8 mouse cellular contexts compared by ENCODE assay signal in the genomic region with DNA sequence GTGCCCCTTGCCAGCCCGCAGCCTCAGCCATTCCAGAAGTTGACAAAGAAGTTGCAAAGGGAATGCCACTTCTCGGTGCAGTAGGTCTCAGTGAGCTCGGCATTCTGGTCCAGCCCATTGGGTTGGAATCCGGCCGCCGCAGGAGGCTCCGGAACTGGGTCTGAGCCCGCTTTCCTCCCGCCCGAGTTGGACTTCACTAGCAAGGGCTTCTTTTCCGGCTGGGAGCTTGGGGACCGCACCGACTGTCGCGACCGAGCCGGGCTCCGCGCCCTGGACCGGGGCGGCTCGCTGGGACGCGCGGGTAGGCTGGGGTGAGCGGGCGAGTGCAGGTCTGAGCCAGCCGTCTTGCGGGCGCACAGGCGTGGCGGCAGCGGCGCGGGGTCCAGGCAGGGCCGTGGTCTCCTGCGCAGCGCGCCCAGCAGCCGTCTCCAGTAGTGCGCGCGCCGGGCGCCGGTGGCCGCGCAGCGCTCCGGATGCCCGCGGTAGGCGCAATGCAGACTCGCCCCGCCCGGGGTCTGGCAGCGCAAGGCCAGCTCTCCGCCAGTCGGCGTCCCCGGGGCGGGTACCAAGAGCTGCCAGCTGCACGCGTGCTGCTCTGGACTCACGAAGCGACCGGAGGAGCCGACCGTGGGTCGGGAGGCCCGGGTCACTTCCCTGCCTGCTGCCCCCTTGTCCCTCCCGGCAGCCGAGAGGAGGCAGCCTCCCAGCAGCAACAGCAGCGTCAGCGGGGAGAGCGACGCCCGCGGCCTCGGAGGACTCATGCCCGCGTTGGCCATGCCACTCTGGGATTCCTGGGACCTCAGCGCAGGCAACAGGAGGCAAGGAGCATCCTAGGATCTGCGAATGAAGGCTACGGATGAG. TPM values are rescaled to one million over a fixed set of nuclear protein-coding genes. Genes with fewer than 3 reads are reported as not detected.
DNase-seq lines count a peak whose midpoint lies in the region; ATAC-seq lines count a peak whose summit lies in the region.

No protein-coding gene starts in this region.

- intact Hi-C loops in left cerebral cortex, postnatal 25 days (cut with DNase I), result loop anchor here (2.0 to 5.0 kb wide), 2 partner anchors 439 to 458 kb away; a partner anchor contains a TSS

- ATAC-seq in common myeloid progenitor, adult 5-6 weeks (replicated peaks; ENCODE audit: low read depth, poor library complexity, severe bottlenecking), result peak; percentile 68

- DNase-seq in WW6 (ENCODE audit: low read depth, low spot score), result peak; percentile 48
- DNase-seq in gastrocnemius, adult 8-10 months (ENCODE audit: low spot score in 2 of 2), result peak; percentile 49 to 77
- peak; percentile 75 for DNase-seq in induced T-regulatory cell, adult 2 months (ENCODE audit: low read depth)
- peak; percentile 80 to 85 for DNase-seq in left cerebral cortex, postnatal 25 days (ENCODE audit: low spot score in 2 of 2)
- DNase-seq in mesoderm, embryonic 11.5 days (ENCODE audit: low read depth, low spot score), result peak; percentile 83
- peak; percentile 68 to 77 for DNase-seq in right cerebral cortex, postnatal 36 days (ENCODE audit: low spot score in 2 of 2)
- DNase-seq in urinary bladder, postnatal 4 days (ENCODE audit: low spot score in 2 of 2), result peak; percentile 73 to 75

RNA-seq across cellular contexts. Expression of a gene that starts 0.7 kb away (rescaled TPM):
- total RNA-seq in common myeloid progenitor, adult 5-6 weeks (2017), result 4.6 and 5.9 TPM in 2 replicates
- 1 to 10 TPM; 1.0 to 2.0 (median 1.4) TPM for total RNA-seq in gastrocnemius, adult 8-10 months (2022)
- total RNA-seq in left cerebral cortex, postnatal 25 days (2021), result 1 to 10 TPM; 5.4 to 7.0 TPM

RNA-seq across cellular contexts. Expression of a gene that starts 7.2 kb away (rescaled TPM):
- 81.9 and 95.0 TPM in 2 replicates for total RNA-seq in common myeloid progenitor, adult 5-6 weeks (2017)
- 10 to 100 TPM in 1 of 4 experiments, 1 to 10 TPM in 3; 7.8 to 10.7 (median 8.2) TPM for total RNA-seq in gastrocnemius, adult 8-10 months (2022)
- 10 to 100 TPM; 24.9 to 25.5 TPM for total RNA-seq in left cerebral cortex, postnatal 25 days (2021)

Comparison
In these comparisons a context has a peak if more than half of its experiments do, and no peak if none do; other contexts are left out.
1. Peak in every context shown above with its lines: DNase-seq and ATAC-seq.